Mouse (Mus musculus): ENCODE results near the gene Emx1.

DNA sequence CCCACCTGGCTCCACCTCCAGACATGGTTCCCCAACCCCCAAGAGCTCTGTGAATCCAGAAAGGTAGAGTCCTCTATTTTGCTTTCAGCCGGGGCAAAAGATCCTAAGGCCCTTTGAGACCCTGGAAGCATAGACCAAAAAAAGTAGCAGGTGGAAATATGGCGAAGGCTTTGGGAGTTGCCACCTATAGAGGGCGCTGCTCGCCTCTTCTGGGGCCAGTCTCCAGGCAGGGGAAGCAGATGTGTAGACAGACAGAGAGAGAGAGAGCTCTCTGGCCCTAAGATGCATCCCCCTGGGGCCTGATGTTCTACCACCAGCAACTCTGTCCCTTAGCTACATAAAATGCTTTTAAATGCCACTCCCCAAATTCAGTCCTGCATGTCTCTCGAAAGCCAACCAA, 49.8 kb downstream of the Emx1 start:
- TF ChIP-seq CTCF (conservative IDR thresholded peaks at IDR 0.05; ENCODE audit: low read length) (peak; percentile 91), NANOG (IDR thresholded peaks at IDR 0.05; ENCODE audit: borderline replicate concordance, low read length) (no peak)
